Mouse (Mus musculus) adrenal gland, postnatal 36 days (tissue): Measurements from ENCODE around the gene Aph1a. TPM values are rescaled to one million over a fixed set of nuclear protein-coding genes. Genes with fewer than 3 reads are reported as not detected.
"Not testable (repeated sequence)": the region's sequence is repeated elsewhere in the genome, so short reads cannot be mapped to it uniquely, and the experiment has no call there.

Experiments used
- DNase-seq, 2 experiments: peaks; one replicate each; pipeline ENCODE4 v3.0.0; 2021; ENCODE audit warnings: mixed read lengths in 1 of 2
- total RNA-seq, 2 experiments: library from RNA; stranded (reverse); gene quantifications; 2 replicates each; pipeline ENCODE4 v1.2.3; 2021

Gene Aph1a
- total RNA-seq, 2 experiments from 2014 or later, result 108 to 138 TPM

DNA sequence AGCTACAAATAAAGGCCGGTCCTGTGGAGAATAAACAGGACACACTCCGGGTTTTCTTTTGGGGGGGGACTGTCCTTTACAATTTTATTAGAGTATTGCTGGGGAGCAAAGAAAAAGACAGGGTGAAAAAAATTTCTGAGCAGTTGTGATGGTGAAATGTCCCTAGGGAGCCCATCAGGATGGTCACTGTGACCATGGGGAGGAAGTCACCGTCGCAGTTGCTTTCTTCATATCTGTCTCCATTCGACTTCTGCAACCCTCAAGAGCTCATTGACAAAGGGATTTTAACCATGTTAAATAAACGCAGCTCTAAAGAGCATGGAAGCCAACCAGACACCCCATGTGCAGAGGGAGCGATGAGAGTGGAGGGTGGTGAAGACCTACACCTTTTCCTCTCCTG is 23.0 kb downstream of the Aph1a start:
- no peak for DNase-seq

DNA sequence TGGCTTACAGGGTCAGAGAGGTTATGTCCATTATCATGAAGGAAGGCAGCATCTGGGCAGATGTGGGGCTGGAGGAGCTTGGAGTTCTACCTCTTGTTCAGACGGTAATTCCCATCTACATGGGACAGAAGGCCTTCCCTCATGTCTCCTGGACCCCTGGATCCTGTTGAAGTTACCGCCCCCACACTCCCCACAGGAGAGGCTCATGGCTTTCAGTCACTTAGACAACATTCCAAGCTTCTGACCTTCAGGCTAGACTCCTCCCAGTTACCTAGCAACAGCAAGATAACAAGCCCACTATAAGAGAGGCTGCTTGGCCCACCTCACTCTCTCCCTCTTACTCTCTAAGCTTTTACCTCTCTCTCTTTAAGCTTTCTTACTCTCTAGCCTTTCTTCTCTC is 26.8 kb downstream of the Aph1a start:
- DNase-seq, result not testable (repeated sequence)

GRCm38 (mm10) chr3:95923429-95923828 is 29.7 kb downstream of the Aph1a start:
- DNase-seq, result not testable (repeated sequence)

DNA sequence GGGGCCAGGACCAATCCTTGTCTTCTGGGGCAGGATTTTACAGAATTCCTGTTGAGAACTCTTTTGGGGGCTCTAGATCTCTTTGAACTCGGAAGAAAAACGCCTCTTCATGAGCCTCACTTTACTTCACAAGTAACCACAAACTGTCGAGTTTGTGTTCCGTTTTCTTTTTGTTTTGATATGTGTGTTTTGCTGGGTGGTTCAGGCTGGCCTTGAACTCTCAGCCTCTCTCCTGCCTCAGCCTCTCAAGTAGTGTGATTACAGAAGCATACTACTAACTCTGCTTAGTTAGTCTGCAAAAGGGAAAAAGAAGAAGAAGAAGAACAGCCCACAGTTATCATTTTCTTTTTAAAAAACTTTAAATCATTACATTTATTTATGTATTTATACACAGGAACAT is 30.4 kb downstream of the Aph1a start:
- DNase-seq, result no peak

DNA sequence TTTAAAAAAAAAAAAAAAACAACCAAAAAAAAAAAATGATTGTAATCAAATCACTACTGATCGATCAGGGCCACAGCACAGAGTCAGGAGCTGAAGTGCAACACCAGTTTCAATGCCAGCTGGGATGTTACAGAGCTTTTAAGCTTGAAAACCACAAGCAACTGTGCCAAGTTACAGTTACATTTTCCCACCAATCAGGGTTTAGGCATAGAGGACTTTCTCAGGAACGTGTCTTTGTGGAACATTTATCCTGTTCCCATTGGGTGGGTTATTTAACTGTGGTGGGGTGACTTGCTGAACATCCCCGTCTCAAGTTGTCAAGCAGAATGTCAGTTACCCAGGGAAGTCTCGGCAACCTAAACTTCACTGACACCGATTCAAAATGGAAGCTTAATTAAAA is 31.3 kb downstream of the Aph1a start:
- DNase-seq, result no peak

GRCm38 (mm10) chr3:95928261-95928657 is 34.5 kb downstream of the Aph1a start:
- no peak for DNase-seq

DNA sequence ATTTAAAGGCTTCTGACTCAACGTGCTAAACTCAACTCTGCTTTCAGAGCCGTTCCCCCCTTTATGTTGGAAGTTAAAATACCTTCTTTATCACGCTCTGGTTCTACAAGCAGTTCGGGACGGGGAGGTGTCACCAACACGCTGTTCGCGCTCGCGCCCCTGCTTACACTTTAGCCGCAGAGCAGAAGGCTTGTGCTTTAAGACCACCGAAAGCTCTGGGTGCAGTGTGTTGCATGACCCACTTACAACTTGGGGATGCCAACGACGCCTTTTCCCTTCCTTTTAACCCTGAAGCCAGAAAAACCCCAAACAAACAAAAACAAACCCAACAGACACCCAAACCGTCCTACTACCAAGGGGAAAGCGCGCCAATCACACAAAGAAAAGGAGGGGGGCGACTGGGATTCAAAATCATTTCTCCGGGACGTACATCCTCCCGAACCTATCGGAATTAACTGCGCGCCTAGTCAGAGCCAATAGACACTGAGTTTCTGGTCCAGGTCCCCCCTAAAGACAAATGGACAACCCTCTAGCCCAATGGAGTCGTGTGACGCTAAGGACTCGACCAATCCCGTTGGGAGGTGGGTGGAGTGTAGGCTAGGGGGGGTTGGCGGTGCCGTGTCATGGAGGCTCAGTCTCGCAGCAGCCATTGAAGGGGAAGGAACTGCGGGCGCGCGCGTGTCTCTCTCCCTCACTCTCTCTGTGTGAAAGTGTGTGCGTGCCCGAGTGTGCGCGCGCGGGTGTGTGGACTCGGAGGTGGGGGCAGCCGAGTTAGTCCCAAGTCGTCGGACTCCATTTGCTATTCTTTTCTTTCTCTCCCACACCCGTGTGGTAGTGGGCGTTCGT is 35.1 kb downstream of the Aph1a start, which contains the start of gene Anp32e:
Anp32e (plus strand) TSS at position 589 of the 846 bp plus-strand sequence.
- peak; percentile 96 to 97 for DNase-seq

DNA sequence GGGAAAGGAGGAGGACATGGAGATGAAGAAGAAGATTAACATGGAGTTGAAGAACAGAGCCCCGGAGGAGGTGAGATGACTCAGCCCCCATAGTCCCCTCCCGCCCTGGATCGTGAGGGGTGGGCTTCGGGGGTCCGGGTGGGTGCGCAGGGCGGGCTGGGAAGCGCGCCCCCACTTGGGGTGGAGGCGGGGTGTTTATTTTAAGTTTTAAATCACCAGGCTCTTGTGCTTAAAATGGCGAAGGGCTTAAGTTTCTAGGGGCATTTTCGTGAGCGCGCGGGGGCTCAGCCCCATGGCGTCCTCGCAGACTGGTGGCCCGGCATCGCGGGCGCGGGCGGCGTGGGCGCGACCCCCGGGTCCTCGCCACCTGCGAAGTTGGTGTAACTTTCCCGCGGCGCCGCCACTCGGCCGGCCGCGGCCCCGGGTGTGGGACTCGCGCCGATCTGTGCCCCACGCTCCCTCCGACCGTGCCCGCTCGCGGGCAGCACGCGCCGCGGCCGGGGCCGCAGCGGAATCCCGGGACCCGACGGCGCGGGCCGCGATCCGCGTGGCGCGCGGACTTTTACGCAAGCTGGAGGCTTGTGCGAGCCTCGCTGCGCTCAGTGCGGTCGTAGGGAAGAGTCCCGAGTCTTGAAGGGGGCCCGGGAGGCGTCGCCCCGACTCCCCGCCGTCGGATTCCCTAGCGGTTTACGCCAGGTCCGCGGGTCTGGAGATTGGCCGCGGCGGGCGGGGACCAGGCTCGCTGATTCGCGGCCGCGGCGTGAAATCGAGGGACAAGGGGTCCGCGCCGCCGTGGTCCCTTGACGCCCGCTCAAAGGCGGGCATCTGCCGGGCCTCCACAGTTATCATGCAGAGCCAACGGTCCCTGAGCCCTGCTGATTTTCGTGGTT is 36.1 kb downstream of the Aph1a start:
- DNase-seq, result peak; percentile 53 to 72

GRCm38 (mm10) chr3:95930471-95930789 is 36.7 kb downstream of the Aph1a start:
- DNase-seq, result no peak

GRCm38 (mm10) chr3:95931471-95931870 is 37.7 kb downstream of the Aph1a start:
- DNase-seq, result no peak

- DNase-seq, result no peak
Observed at GRCm38 (mm10) chr3:95932157-95932556, 38.4 kb downstream of the Aph1a start.

DNA sequence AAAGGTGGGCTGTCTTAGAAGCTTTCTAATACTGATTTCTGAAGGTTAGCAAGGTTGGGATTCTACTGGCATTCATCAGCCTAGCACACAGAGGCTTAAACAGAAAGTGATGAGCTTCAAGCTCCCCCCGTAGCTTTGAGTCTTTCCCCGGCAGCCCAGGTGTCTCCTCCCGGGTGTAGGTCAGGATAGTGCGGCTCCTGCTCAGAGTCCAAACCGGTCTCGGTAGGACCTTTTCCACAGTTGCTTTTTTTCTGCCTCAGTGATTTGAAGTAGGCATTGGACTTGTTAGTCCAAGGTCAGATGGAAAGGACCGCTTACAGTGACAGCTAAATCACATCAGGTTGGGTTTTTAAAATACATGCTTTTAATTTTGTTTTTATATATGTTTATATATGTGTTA is 38.8 kb downstream of the Aph1a start:
- no peak for DNase-seq

DNA sequence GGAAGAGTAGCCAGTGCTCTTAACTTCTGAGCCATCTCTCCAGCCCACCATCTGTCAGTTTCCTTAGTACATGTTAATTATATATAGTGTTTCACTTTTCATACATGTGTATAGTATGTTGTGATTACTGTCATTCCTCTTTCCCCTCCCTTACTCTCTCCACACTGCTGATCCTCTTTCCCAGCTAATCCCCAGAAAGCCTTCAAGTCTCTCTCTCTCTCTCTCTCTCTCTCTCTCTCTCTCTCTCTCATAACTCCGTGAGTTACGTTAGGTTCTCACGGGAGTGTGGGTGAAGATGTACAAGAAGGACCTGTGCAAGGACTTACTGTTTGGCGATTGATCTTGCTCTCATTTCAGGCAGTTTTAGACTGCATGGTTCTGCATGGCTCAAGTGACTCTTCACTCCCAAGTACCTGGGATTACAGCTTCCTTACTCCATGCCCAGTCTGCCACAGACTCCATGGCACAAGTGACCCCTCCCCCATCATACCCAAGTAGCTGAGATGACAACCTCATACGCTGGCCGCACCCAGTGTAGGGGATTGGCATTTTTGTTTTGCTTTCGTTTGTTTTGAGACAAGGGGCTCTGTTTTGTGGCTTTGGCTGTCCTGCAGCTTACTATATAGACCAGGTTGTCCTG is 39.5 kb downstream of the Aph1a start:
- DNase-seq, result no peak

DNA sequence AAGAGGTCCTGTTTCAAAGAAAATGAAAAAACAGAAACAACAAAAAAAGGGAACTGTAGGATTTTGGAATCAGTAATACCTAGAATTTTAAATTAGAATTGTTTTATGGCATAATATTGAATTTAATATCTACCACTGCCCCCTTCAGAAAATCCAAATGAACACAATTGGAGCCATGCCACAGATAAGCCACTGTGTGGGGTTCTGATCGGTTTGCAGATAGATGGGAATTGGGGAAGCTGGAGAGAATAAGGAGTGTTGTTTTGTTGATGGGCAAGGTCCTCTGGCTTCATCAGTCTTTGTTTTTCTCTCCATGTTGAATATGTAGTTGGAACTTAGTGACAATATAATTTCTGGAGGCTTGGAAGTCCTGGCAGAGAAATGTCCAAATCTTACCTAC is 40.7 kb downstream of the Aph1a start:
- no peak for DNase-seq

GRCm38 (mm10) chr3:95938217-95938616 is 44.4 kb downstream of the Aph1a start:
- DNase-seq, result peak; percentile 64 to 67

- peak in 1 of 2 experiments; percentile 22 for DNase-seq
Observed at GRCm38 (mm10) chr3:95938835-95939234, 45.1 kb downstream of the Aph1a start.

DNA sequence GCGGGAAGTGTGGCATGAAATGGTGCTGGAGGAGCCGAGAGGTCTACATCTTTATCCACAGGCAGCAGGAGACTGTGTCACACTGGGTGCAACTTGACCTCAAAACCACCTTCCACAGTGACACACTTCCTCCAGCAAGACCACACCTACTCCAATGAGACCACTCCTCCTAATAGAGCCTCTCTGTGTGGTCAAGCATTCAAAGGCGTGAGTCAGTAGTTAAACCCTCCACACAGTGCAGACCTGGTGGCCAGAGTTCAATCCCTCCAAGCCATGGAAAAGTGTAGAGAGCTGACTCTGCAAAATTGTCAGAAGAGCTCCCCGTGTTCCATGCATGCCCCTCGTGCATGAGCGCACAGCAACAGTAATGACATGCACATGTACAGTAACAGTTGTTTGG is 49.0 kb downstream of the Aph1a start:
- DNase-seq, result no peak

- DNase-seq, result no peak
Observed at GRCm38 (mm10) chr3:95943226-95943625, 49.5 kb downstream of the Aph1a start.

DNA sequence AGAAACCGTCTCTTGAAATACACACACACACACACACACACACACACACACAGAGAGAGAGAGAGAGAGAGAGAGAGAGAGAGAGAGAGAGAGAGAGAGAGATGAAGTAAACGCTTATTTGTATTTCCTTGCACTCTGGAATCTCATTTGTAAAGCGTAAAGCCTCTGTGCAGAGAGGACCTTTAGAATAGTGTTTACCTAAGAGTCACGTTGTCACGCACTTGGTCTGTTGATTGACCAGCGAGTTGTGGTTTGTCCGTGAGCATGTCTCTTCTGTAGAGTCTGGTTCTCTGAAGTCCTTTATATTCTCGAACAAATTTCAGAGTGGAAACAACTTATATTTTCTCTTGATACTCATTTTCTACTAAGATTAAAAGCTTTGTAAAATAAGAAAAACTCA is 51.0 kb downstream of the Aph1a start:
- DNase-seq, result no peak

- DNase-seq, result peak in 1 of 2 experiments; percentile 27
Observed at GRCm38 (mm10) chr3:95945731-95946240, 52.0 kb downstream of the Aph1a start.
